8 mouse cellular contexts compared by ENCODE assay signal in the genomic region with DNA sequence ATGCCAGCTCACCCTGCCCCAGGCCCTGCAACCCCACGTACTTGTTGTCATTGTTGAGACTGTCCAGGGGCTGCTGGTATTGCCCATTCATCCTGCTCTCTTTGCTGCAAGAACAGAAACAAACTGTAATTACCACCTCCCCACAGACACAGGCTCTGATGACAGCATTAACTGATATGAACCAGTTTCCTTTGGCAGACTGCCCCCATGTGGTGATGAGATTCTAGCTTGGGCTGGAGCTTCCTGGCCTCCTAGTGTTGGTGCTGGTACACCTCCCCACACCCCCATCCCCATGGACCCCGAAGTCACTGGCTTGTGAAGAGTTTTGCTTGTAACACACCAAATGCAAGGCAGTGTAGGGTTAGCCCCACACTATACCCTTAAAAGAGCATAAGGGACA. TPM values are rescaled to one million over a fixed set of nuclear protein-coding genes. Genes with fewer than 3 reads are reported as not detected.
DNase-seq lines count a peak whose midpoint lies in the region; ATAC-seq lines count a peak whose summit lies in the region.

No protein-coding gene starts in this region.

- peaks cover 73% of the 10 kb centered on the region for H3K36me3 ChIP-seq in heart, embryonic 11.5 days (ENCODE audit: control insufficient read depth, insufficient read depth, low read length)
- peaks cover 95% of the 10 kb centered on the region for H3K36me3 ChIP-seq in forebrain, embryonic 15.5 days

- H3K27me3 ChIP-seq in heart, embryonic 11.5 days (ENCODE audit: control insufficient read depth, insufficient read depth, low read length), result no peaks in the 10 kb centered on the region
- H3K27me3 ChIP-seq in forebrain, embryonic 15.5 days, result no peaks in the 10 kb centered on the region

- no peaks in the 10 kb centered on the region for H3K9me3 ChIP-seq in heart, embryonic 11.5 days (replicated peaks; ENCODE audit: control insufficient read depth, low read length)
- no peaks in the 10 kb centered on the region for H3K9me3 ChIP-seq in forebrain, embryonic 15.5 days

- no peak for ATAC-seq in heart, embryonic 11.5 days (replicated peaks; ENCODE audit: insufficient number of reproducible peaks, low FRiP score, low TSS enrichment)
- no peak for ATAC-seq in forebrain, embryonic 15.5 days (replicated peaks)

- 71% methylated on average over 2 of the region's 2 CpGs for WGBS in heart, embryonic 11.5 days (ENCODE audit: insufficient replicate concordance)
- WGBS in forebrain, embryonic 15.5 days, result 87% methylated on average over 2 of the region's 2 CpGs

- no peak overlapping the region for H3K4me2 ChIP-seq in heart, embryonic 11.5 days
- H3K4me2 ChIP-seq in forebrain, embryonic 15.5 days (replicated peaks), result no peak overlapping the region

- H3K9ac ChIP-seq in heart, embryonic 11.5 days (ENCODE audit: low read depth, low read length), result no peak overlapping the region
- H3K9ac ChIP-seq in forebrain, embryonic 15.5 days (replicated peaks), result no peak overlapping the region

- no peaks in the 10 kb centered on the region for H3K4me1 ChIP-seq in heart, embryonic 11.5 days (ENCODE audit: control insufficient read depth, insufficient read depth, low read length)
- H3K4me1 ChIP-seq in forebrain, embryonic 15.5 days, result no peaks in the 10 kb centered on the region

- peak; percentile 27 to 52 for DNase-seq in heart, adult 18-20 months
- DNase-seq in 3T3-L1 (ENCODE audit: low read depth, low spot score), result peak; percentile 66
- DNase-seq in MEL-GATA-1-ER (ENCODE audit: extremely low read depth, low read depth), result peak; percentile 27
- peak; percentile 19 to 67 for DNase-seq in kidney, postnatal 36 days
- peak; percentile 38 for DNase-seq in retina, postnatal 1 day
- no peak for DNase-seq in urinary bladder, postnatal 10 days (ENCODE audit: low spot score)

- H3K4me3 ChIP-seq in heart, embryonic 11.5 days (ENCODE audit: low read depth, low read length), result no peak overlapping the region
- H3K4me3 ChIP-seq in forebrain, embryonic 15.5 days, result no peak overlapping the region

- no peak overlapping the region for H3K27ac ChIP-seq in heart, embryonic 11.5 days (ENCODE audit: low read depth, low read length)
- no peak overlapping the region for H3K27ac ChIP-seq in forebrain, embryonic 15.5 days (replicated peaks)

RNA-seq across cellular contexts. Expression of gene Usp22, which starts 19.1 kb away (rescaled TPM):
- total RNA-seq in heart, adult 18-20 months (2021), result 10 to 100 TPM; 26.2 to 27.6 TPM
- 95.0 and 111 TPM in 2 replicates for polyA plus RNA-seq in heart, embryonic 11.5 days (2014; fragmentation: Nextera tagmentation; extraction: Ambion mirVana)
- polyA plus RNA-seq in forebrain, embryonic 15.5 days (2015; fragmentation: Nextera tagmentation; extraction: Ambion mirVana), result 419 and 436 TPM in 2 replicates

RNA-seq across cellular contexts. Expression of gene Tnfrsf13b, which starts 29.2 kb away (rescaled TPM):
- 1 to 10 TPM in 1 of 2 experiments, under 1 TPM in 1; 0.50 to 1.5 TPM for total RNA-seq in heart, adult 18-20 months (2021)
- 1.4 and 2.2 TPM in 2 replicates for polyA plus RNA-seq in heart, embryonic 11.5 days (2014; fragmentation: Nextera tagmentation; extraction: Ambion mirVana)
- 0.78 and 0.91 TPM in 2 replicates for polyA plus RNA-seq in forebrain, embryonic 15.5 days (2015; fragmentation: Nextera tagmentation; extraction: Ambion mirVana)

RNA-seq across cellular contexts. Expression of gene Aldh3a1, which starts 51.6 kb away (rescaled TPM):
- total RNA-seq in heart, adult 18-20 months (2021), result 1 to 10 TPM in 1 of 2 experiments, under 1 TPM in 1; 0.60 to 2.9 TPM
- not detected in 2 replicates for polyA plus RNA-seq in heart, embryonic 11.5 days (2014; fragmentation: Nextera tagmentation; extraction: Ambion mirVana)
- 0.14 and 0.28 TPM in 2 replicates for polyA plus RNA-seq in forebrain, embryonic 15.5 days (2015; fragmentation: Nextera tagmentation; extraction: Ambion mirVana)
